Mouse (Mus musculus) 416B (cell line): ENCODE results near the gene Hemgn.

Source experiments
- DNase-seq: peaks from one replicate; pipeline ENCODE4 v3.0.0; 2011; ENCODE audit warnings: low read depth

The Hemgn gene

GRCm38 (mm10) chr4:46356351-46357133, 56.8 kb downstream of the Hemgn start:
- DNase-seq, result peak; percentile 62

- no peak for DNase-seq
Measured at GRCm38 (mm10) chr4:46353045-46353444, 60.3 kb downstream of the Hemgn start.

GRCm38 (mm10) chr4:46349530-46349929, 63.8 kb downstream of the Hemgn start:
- DNase-seq, result no peak

GRCm38 (mm10) chr4:46348897-46349296, 64.4 kb downstream of the Hemgn start:
- no peak for DNase-seq

GRCm38 (mm10) chr4:46347580-46348515, 65.5 kb downstream of the Hemgn start:
- DNase-seq, result no peak

GRCm38 (mm10) chr4:46347141-46347540, 66.2 kb downstream of the Hemgn start:
- DNase-seq, result no peak

- no peak for DNase-seq
Measured at GRCm38 (mm10) chr4:46346221-46346620, 67.1 kb downstream of the Hemgn start.

- no peak for DNase-seq
Measured at GRCm38 (mm10) chr4:46345773-46346100, 67.6 kb downstream of the Hemgn start.

- DNase-seq, result no peak
Measured at GRCm38 (mm10) chr4:46345056-46345772, 68.1 kb downstream of the Hemgn start.

GRCm38 (mm10) chr4:46344288-46344687, 69.0 kb downstream of the Hemgn start:
- no peak for DNase-seq
